Mouse (Mus musculus): ENCODE measurements at regions not wholly inside any gene's neighbourhood (a gene's known extent, or its start where the extent isn't known, plus 50 kb on each side); places are given as distances from the start of the nearest gene placed in this dataset.

GRCm38 (mm10) chr3:66878336-66878735 lies 102.9 kb upstream of the Rsrc1 start:
- no peak for DNase-seq (ENCODE audit: low read depth, low spot score)

- DNase-seq (ENCODE audit: low read depth, low spot score), result no peak
These were observed 98.5 kb upstream of the Rsrc1 start for GRCm38 (mm10) chr3:66882697-66883096.

- peak; percentile 91 for DNase-seq (ENCODE audit: low read depth, low spot score)
These were observed 85.5 kb upstream of the Rsrc1 start for GRCm38 (mm10) chr3:66895731-66896130.

All from 3T3-L1 (cell line).